Mouse (Mus musculus): ENCODE results near the gene Fam69b. TPM values are rescaled to one million over a fixed set of nuclear protein-coding genes. Genes with fewer than 3 reads are reported as not detected.

The Fam69b gene
- polyA plus RNA-seq, 2 experiments, result 0.70 to 0.78 TPM

DNA sequence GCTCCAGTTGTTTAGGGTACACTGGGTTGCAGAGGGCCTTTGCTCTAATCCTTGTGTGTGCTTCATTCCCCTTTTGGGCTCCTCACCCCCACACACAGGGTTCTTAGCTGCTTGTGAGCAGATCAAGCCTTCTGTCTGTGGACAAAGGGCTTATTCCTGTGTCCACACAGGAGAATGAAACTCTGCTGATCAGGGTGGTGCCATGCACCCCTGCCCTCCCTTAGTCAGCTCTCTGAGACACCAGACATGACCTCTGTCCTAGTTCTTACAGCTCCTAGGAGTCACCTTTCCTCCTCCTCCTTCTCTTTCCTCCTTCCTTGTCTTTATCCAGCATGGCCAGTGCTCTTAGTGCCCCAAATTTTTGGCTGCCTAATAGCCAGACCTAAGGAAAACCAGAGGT, 16.4 kb upstream of the Fam69b start:
- TF ChIP-seq EP300 (IDR thresholded peaks at IDR 0.05; ENCODE audit: low read depth), result no peak
- no peak for TF ChIP-seq CTCF (IDR thresholded peaks at IDR 0.05; ENCODE audit: low read depth)
- Histone ChIP-seq H3K9ac (replicated peaks) (no peak overlapping the region), H3K4me1 (replicated peaks; ENCODE audit: control insufficient read depth in 2 of 2, insufficient read depth in 2 of 2, low read length in 1 of 2) (no peaks in the 10 kb centered on the region), H3K4me3 (ENCODE audit: insufficient read depth in 1 of 2, low read depth in 2 of 2, low read length in 2 of 2) (no peak overlapping the region), H3K36me3 (replicated peaks; ENCODE audit: control insufficient read depth, insufficient read depth, low read depth) (no peaks in the 10 kb centered on the region), H3K4me2 (ENCODE audit: low read depth) (no peak overlapping the region), H3K27me3 (ENCODE audit: control insufficient read depth, insufficient read depth, low read length) (no peaks in the 10 kb centered on the region), H3K9me3 (ENCODE audit: control insufficient read depth, low read length) (no peaks in the 10 kb centered on the region), H3K27ac (no peak overlapping the region)
- DNase-seq (ENCODE audit: low read depth in 3 of 3, low spot score in 3 of 3) (no peak), ATAC-seq (ENCODE audit: insufficient read depth) (no peak)

DNA sequence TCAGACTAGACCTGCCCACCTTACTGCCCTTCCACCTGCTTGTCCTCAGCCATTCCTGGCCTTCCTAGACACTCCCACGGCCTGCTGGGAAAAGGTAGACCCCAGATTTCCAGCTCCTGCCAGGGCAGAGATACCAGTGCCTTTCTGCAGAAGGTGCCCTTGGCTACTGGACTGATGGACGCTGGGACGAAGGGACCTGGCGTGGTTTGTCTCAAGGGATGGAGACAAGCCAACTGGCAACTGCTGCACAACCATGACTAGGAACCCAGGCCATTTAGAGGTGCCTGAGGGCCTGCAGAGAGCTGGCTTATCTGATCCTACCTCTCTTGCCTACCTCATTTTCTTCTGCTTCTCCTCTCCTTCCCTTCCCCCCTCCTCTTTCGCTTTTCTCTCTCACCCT, 13.4 kb upstream of the Fam69b start:
- Histone ChIP-seq H3K4me2 (ENCODE audit: low read depth) (no peak overlapping the region), H3K27me3 (ENCODE audit: control insufficient read depth, insufficient read depth, low read length) (no peaks in the 10 kb centered on the region), H3K9ac (replicated peaks) (no peak overlapping the region), H3K9me3 (ENCODE audit: control insufficient read depth, low read length) (no peaks in the 10 kb centered on the region), H3K36me3 (replicated peaks; ENCODE audit: control insufficient read depth, insufficient read depth, low read depth) (no peaks in the 10 kb centered on the region), H3K4me1 (replicated peaks; ENCODE audit: control insufficient read depth in 2 of 2, insufficient read depth in 2 of 2, low read length in 1 of 2) (no peaks in the 10 kb centered on the region), H3K4me3 (ENCODE audit: insufficient read depth in 1 of 2, low read depth in 2 of 2, low read length in 2 of 2) (no peak overlapping the region), H3K27ac (no peak overlapping the region)
- no peak for ATAC-seq (ENCODE audit: insufficient read depth)
- no peak for TF ChIP-seq EP300 (IDR thresholded peaks at IDR 0.05; ENCODE audit: low read depth)
- no peak for TF ChIP-seq CTCF (IDR thresholded peaks at IDR 0.05; ENCODE audit: low read depth)
- DNase-seq (ENCODE audit: low read depth in 3 of 3, low spot score in 3 of 3), result no peak
- WGBS (ENCODE audit: insufficient replicate concordance), result 59% methylated on average over 5 of the region's 5 CpGs

DNA sequence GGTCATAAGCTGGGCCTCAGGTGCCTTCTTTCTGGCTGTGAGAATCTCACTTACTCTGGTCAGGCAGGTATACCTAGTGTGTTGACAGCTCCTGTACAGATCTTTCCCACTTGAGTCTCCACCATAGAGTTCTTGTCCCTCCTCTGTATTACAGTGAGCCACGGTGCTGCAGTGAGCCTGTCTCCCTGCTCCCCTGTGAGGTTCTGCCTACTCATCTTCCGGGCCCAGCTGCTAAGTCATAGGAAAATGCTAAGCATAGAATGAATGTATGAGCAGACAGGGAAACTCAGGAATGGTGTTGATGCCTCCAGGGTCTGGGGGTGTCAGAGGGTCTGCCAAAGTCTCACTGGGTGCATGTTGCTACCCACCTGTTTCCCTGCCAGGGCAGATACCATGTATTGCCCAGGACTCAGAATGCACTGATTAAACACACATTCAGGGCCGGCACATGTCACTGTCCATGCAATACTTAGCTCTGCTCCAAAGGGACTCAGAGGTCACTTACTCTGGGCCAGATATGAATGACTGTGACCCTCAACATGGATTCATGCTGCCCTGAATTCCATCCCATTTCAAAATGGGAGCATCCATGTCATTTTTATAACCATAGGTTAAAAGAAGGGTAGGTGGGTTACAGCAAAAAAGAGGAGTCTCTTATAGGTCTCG, 12.7 kb upstream of the Fam69b start:
- no peaks in the 10 kb centered on the region for H3K27me3 ChIP-seq (ENCODE audit: control insufficient read depth, insufficient read depth, low read length)
- ATAC-seq (ENCODE audit: insufficient read depth), result no peak

DNA sequence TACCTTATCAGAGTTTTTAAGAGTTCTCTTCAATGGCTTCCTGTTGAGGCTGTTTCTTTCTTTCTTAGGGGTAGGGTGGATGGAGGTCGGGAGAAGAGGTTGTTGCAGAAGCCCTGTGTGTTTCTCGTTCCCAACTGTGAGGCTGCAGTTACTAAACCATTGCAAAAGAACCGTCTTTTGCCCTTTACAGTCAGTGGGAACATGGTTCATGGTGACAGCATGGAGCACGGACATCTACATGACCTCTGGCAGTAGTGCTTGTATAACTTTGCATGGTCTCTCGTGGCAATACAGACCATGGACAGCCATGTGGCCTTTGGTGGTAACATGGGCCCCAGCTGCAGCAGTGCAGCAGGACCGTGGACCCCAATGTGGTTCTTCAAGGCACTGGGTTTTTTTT, 10.9 kb upstream of the Fam69b start:
- 48% methylated on average over 6 of the region's 6 CpGs for WGBS (ENCODE audit: insufficient replicate concordance)
- no peak overlapping the region for H3K4me2 ChIP-seq (ENCODE audit: low read depth)
- TF ChIP-seq CTCF (IDR thresholded peaks at IDR 0.05; ENCODE audit: low read depth), result no peak
- TF ChIP-seq EP300 (IDR thresholded peaks at IDR 0.05; ENCODE audit: low read depth), result no peak
- no peak for DNase-seq (ENCODE audit: low read depth in 3 of 3, low spot score in 3 of 3)
- no peaks in the 10 kb centered on the region for H3K36me3 ChIP-seq (replicated peaks; ENCODE audit: control insufficient read depth, insufficient read depth, low read depth)
- no peaks in the 10 kb centered on the region for H3K9me3 ChIP-seq (ENCODE audit: control insufficient read depth, low read length)
- no peak overlapping the region for H3K9ac ChIP-seq (replicated peaks)
- no peak overlapping the region for H3K4me3 ChIP-seq (ENCODE audit: insufficient read depth in 1 of 2, low read depth in 2 of 2, low read length in 2 of 2)
- H3K27me3 ChIP-seq (ENCODE audit: control insufficient read depth, insufficient read depth, low read length), result no peaks in the 10 kb centered on the region
- no peak for ATAC-seq (ENCODE audit: insufficient read depth)
- H3K4me1 ChIP-seq (replicated peaks; ENCODE audit: control insufficient read depth in 2 of 2, insufficient read depth in 2 of 2, low read length in 1 of 2), result no peaks in the 10 kb centered on the region
- H3K27ac ChIP-seq, result no peak overlapping the region

More for the DNA sequence above, 12.7 kb upstream of the Fam69b start:
- Histone ChIP-seq H3K4me3 (ENCODE audit: insufficient read depth in 1 of 2, low read depth in 2 of 2, low read length in 2 of 2) (no peak overlapping the region), H3K36me3 (replicated peaks; ENCODE audit: control insufficient read depth, insufficient read depth, low read depth) (no peaks in the 10 kb centered on the region), H3K4me2 (ENCODE audit: low read depth) (no peak overlapping the region), H3K9me3 (ENCODE audit: control insufficient read depth, low read length) (no peaks in the 10 kb centered on the region), H3K4me1 (replicated peaks; ENCODE audit: control insufficient read depth in 2 of 2, insufficient read depth in 2 of 2, low read length in 1 of 2) (no peaks in the 10 kb centered on the region), H3K9ac (replicated peaks) (no peak overlapping the region), H3K27ac (no peak overlapping the region)
- TF ChIP-seq EP300 (IDR thresholded peaks at IDR 0.05; ENCODE audit: low read depth), result no peak
- no peak for TF ChIP-seq CTCF (IDR thresholded peaks at IDR 0.05; ENCODE audit: low read depth)
- DNase-seq (ENCODE audit: low read depth in 3 of 3, low spot score in 3 of 3), result no peak
- 53% methylated on average over 4 of the region's 4 CpGs for WGBS (ENCODE audit: insufficient replicate concordance)

DNA sequence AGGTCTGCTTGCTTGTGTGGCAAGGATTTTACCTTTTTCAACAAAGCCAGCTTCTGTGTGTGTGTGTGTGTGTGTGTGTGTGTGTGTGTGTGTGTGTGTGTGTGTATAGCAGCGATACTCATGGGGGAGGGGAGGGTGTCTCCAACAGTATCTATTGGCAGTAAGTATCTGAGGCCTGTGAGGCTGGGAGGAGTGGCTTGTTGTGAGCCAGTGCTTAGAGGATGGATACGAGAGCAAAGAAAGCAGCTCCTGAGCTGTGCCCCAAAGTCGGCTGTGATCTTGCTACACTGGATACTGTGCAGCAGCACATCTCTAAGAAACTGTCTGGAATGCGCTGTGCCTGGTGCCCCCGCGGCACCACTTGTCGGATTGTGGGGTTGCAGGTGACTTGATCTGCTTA, 10.3 kb upstream of the Fam69b start:
- no peaks in the 10 kb centered on the region for H3K36me3 ChIP-seq (replicated peaks; ENCODE audit: control insufficient read depth, insufficient read depth, low read depth)
- H3K9ac ChIP-seq (replicated peaks), result no peak overlapping the region
- H3K4me3 ChIP-seq (ENCODE audit: insufficient read depth in 1 of 2, low read depth in 2 of 2, low read length in 2 of 2), result no peak overlapping the region
- 58% methylated on average over 7 of the region's 7 CpGs for WGBS (ENCODE audit: insufficient replicate concordance)
- no peaks in the 10 kb centered on the region for H3K27me3 ChIP-seq (ENCODE audit: control insufficient read depth, insufficient read depth, low read length)
- H3K9me3 ChIP-seq (ENCODE audit: control insufficient read depth, low read length), result no peaks in the 10 kb centered on the region
- ATAC-seq (ENCODE audit: insufficient read depth), result no peak
- DNase-seq (ENCODE audit: low read depth in 3 of 3, low spot score in 3 of 3), result no peak
- H3K4me2 ChIP-seq (ENCODE audit: low read depth), result no peak overlapping the region
- TF ChIP-seq CTCF (IDR thresholded peaks at IDR 0.05; ENCODE audit: low read depth), result no peak
- no peak for TF ChIP-seq EP300 (IDR thresholded peaks at IDR 0.05; ENCODE audit: low read depth)
- no peaks in the 10 kb centered on the region for H3K4me1 ChIP-seq (replicated peaks; ENCODE audit: control insufficient read depth in 2 of 2, insufficient read depth in 2 of 2, low read length in 1 of 2)
- H3K27ac ChIP-seq, result no peak overlapping the region
